Comparison of ENCODE assay signal across 9 mouse cellular contexts in genomic region chr9:78046755-78047154, GRCm38 (mm10). TPM values are rescaled to one million over a fixed set of nuclear protein-coding genes. Genes with fewer than 3 reads are reported as not detected.
DNase-seq lines count a peak whose midpoint lies in the region; ATAC-seq and TF ChIP-seq lines count a peak whose summit lies in the region.
"Had no signal": no experiment of that assay in that cellular context is flagged by ENCODE, and none has a peak within 500 bp of the region (broad histone marks: within the 10 kb centered on the region; RNA-seq: fewer than 3 reads in every experiment).

No protein-coding gene starts in this region.

- 70% methylated on average over 20 of the region's 20 CpGs for WGBS in spleen, adult 2 months
- WGBS in embryonic facial prominence, embryonic 15.5 days: 39% methylated on average over 20 of the region's 20 CpGs
- 42% methylated on average over 20 of the region's 20 CpGs for WGBS in liver, postnatal 0 days (ENCODE audit: insufficient replicate concordance)

- no peaks in the 10 kb centered on the region for H3K27me3 ChIP-seq in spleen, adult 2 months (ENCODE audit: control insufficient read depth, insufficient read depth, low read length)
- H3K27me3 ChIP-seq in embryonic facial prominence, embryonic 15.5 days: no peaks in the 10 kb centered on the region
- H3K27me3 ChIP-seq in liver, postnatal 0 days (ENCODE audit: insufficient read depth, low read length): no peaks in the 10 kb centered on the region
- H3K27me3 ChIP-seq: limb, embryonic 15.5 days had no signal

- 0 out of 2 replicates have a peak overlapping the region, but pooled peaks have one; percentile 11 for H3K4me2 ChIP-seq in embryonic facial prominence, embryonic 15.5 days (replicated peaks)
- peak overlapping the region; percentile 48 for H3K4me2 ChIP-seq in liver, postnatal 0 days (ENCODE audit: low read depth, low read length)
- H3K4me2 ChIP-seq: limb, embryonic 15.5 days had no signal

- ATAC-seq in embryonic facial prominence, embryonic 15.5 days (ENCODE audit: insufficient number of reproducible peaks, low FRiP score, low TSS enrichment, low read depth): no peak
- no peak for ATAC-seq in liver, postnatal 0 days

- no peak for TF ChIP-seq CTCF in spleen, adult 2 months (IDR thresholded peaks at IDR 0.05; ENCODE audit: extremely low read depth, insufficient read depth, insufficient read length, insufficient replicate concordance)
- peak; percentile 23; the same call in 1 of the 2 replicates for TF ChIP-seq CTCF in liver, postnatal 0 days (IDR thresholded peaks at IDR 0.05; ENCODE audit: low read depth)

- no peaks in the 10 kb centered on the region for H3K36me3 ChIP-seq in spleen, adult 2 months (ENCODE audit: control insufficient read depth, insufficient read depth, low read length)
- H3K36me3 ChIP-seq in embryonic facial prominence, embryonic 15.5 days: no peaks in the 10 kb centered on the region
- no peaks in the 10 kb centered on the region for H3K36me3 ChIP-seq in liver, postnatal 0 days (replicated peaks; ENCODE audit: insufficient read depth, low read length)
- H3K36me3 ChIP-seq: limb, embryonic 15.5 days had no signal

- no peak for TF ChIP-seq POLR2A in spleen, adult 2 months (IDR thresholded peaks at IDR 0.05; ENCODE audit: low read depth, low read length)

- no peak overlapping the region for H3K9ac ChIP-seq in embryonic facial prominence, embryonic 15.5 days
- H3K9ac ChIP-seq in liver, postnatal 0 days (replicated peaks): no peak overlapping the region
- H3K9ac ChIP-seq: limb, embryonic 15.5 days had no signal

- H3K4me3 ChIP-seq in spleen, adult 2 months (ENCODE audit: extremely low read depth, insufficient read depth, insufficient read length): 0 out of 2 replicates have a peak overlapping the region, but pooled peaks have one; percentile 36
- H3K4me3 ChIP-seq in embryonic facial prominence, embryonic 15.5 days (replicated peaks): no peak overlapping the region
- H3K4me3 ChIP-seq in liver, postnatal 0 days (ENCODE audit: low read depth, low read length): 0 out of 2 replicates have a peak overlapping the region, but pooled peaks have one; percentile 25
- H3K4me3 ChIP-seq: limb, embryonic 15.5 days had no signal

- no peak for DNase-seq in spleen, adult 2 months (ENCODE audit: low read depth in 1 of 2, low spot score in 2 of 2)
- DNase-seq in spleen, postnatal 4 days (ENCODE audit: low spot score in 2 of 2): no peak
- no peak for DNase-seq in liver, postnatal 0 days
- peak; percentile 62 for DNase-seq in thymus, postnatal 4 days
- no peak for DNase-seq in layer of hippocampus, adult 9-11 months
- no peak for DNase-seq in frontal cortex, postnatal 10 days (ENCODE audit: low spot score in 2 of 2)
- DNase-seq: gastrocnemius, postnatal 10 days had no signal

- H3K27ac ChIP-seq in spleen, adult 2 months (ENCODE audit: insufficient read depth, low read length): no peak overlapping the region
- H3K27ac ChIP-seq in embryonic facial prominence, embryonic 15.5 days (replicated peaks): no peak overlapping the region
- no peak overlapping the region for H3K27ac ChIP-seq in liver, postnatal 0 days (ENCODE audit: low read depth)
- H3K27ac ChIP-seq: limb, embryonic 15.5 days had no signal

- H3K4me1 ChIP-seq in spleen, adult 2 months (ENCODE audit: control insufficient read depth, insufficient read depth, insufficient read length): no peaks in the 10 kb centered on the region
- no peaks in the 10 kb centered on the region for H3K4me1 ChIP-seq in embryonic facial prominence, embryonic 15.5 days
- H3K4me1 ChIP-seq in liver, postnatal 0 days (ENCODE audit: insufficient read depth): no peaks in the 10 kb centered on the region

- H3K9me3 ChIP-seq in embryonic facial prominence, embryonic 15.5 days (replicated peaks): no peaks in the 10 kb centered on the region
- H3K9me3 ChIP-seq in liver, postnatal 0 days (ENCODE audit: low read length): no peaks in the 10 kb centered on the region
- H3K9me3 ChIP-seq: limb, embryonic 15.5 days had no signal

- no peak for TF ChIP-seq EP300 in liver, postnatal 0 days (IDR thresholded peaks at IDR 0.05; ENCODE audit: low read depth)

RNA-seq across cellular contexts. Expression of gene Gcm1, which starts 5.0 kb away (rescaled TPM):
- not detected in 2 replicates for polyA plus RNA-seq in spleen, adult 2 months (2012; rRNA removed)
- polyA plus RNA-seq in embryonic facial prominence, embryonic 15.5 days (2015; fragmentation: Nextera tagmentation; extraction: Ambion mirVana): not detected in 2 replicates
- polyA plus RNA-seq in liver, postnatal 0 days (2015; fragmentation: Nextera tagmentation; extraction: Ambion mirVana): not detected in 2 replicates
- polyA plus RNA-seq: limb, embryonic 15.5 days had no signal
